Mouse (Mus musculus) adrenal gland, adult 2 months (tissue): ENCODE measurements around the gene Pou2f2. TPM values are rescaled to one million over a fixed set of nuclear protein-coding genes. Genes with fewer than 3 reads are reported as not detected.

Experiments used
- DNase-seq: peaks from one replicate; pipeline ENCODE4 v3.0.0; 2021
- polyA plus RNA-seq: library from polyadenylated mRNA; depleted of rRNA; stranded (reverse); fragments of >200 nt; gene quantifications from 2 replicates; pipeline ENCODE4 v1.2.3, GENCODE M21; 2012
- total RNA-seq, 2 experiments: library from RNA; stranded (reverse); gene quantifications; 2 replicates each; pipeline ENCODE4 v1.2.3; 2021

The Pou2f2 gene
- total and polyA plus RNA-seq, 3 experiments, result 0.46 to 2.7 (median 0.90) TPM

DNA sequence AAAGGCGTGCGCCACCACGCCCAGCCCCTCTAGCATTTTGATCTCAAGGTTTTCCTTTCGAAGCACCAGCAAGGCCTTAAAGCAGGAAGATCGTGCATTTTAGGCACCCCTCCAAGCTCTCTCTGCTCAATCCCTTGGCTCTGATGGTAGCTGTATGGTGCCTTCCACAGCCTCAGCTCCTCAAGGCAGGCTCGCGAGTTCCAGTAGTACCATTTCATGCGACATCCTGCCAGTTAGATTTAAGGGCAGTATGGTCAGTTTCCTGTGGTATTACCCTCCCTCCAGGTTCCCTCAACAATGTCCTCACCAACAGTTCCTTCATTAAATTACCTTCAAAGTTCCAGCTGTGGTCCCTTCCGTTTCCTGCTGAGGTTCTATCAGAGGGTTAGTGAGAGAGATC lies 16.6 kb upstream of the Pou2f2 start:
- no peak for DNase-seq

DNA sequence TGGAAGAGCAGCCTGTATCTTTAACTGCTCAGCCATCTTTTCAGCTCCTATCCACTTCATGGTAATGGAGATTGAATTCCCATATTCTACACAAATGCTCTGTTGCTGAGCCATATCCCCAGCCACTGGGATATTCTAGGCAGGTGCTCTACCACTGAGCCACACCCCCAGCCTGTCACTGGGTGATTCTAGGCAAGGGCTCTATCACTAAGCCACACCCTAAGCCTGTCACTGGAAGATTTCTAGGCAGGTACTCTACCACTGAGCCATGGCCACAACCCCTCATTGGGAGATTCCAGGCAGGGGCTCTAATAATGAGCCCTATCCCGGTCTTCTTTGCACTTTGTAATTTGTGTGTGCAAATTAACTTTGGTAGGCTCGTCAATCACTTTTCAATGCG lies 15.6 kb upstream of the Pou2f2 start:
- no peak for DNase-seq

DNA sequence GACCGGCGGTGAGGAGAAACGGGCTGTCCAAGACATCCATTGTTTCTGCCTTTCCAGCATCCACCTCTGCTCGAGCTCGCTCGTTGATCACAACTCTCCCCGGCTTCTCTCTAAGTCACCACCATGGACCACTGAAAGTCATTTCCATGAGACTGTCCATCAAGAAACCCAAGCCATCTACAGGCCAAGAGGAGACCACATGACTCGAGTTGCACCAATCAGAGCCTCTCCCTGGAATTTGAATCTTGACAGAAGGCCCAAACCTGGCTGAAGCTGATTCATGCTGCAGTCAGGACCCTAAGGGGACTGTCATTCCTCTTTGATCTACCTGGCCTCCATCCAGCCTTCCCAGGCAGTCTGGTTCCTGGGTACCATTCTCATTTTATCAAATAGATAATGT lies 12.6 kb upstream of the Pou2f2 start:
- no peak for DNase-seq

DNA sequence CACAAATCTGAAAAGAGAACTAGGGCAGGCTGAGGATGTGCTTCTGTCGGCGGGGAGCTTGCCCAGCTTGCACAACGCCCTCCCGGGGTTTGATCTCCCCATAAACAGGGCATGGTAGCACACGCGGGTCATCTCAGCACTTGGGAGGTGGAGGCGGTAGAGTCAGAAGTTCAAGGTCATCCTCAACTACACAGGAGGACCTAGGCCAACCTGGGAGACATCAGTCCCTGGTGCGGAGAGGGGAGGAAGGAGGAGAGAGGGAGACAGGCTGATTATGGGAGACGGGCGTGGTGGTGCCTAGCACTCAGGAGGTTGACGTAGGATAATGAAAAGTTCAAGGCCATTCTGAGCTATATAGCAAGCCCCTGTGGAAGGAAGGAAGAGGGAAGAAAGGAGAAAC lies 11.3 kb upstream of the Pou2f2 start:
- DNase-seq, result no peak

DNA sequence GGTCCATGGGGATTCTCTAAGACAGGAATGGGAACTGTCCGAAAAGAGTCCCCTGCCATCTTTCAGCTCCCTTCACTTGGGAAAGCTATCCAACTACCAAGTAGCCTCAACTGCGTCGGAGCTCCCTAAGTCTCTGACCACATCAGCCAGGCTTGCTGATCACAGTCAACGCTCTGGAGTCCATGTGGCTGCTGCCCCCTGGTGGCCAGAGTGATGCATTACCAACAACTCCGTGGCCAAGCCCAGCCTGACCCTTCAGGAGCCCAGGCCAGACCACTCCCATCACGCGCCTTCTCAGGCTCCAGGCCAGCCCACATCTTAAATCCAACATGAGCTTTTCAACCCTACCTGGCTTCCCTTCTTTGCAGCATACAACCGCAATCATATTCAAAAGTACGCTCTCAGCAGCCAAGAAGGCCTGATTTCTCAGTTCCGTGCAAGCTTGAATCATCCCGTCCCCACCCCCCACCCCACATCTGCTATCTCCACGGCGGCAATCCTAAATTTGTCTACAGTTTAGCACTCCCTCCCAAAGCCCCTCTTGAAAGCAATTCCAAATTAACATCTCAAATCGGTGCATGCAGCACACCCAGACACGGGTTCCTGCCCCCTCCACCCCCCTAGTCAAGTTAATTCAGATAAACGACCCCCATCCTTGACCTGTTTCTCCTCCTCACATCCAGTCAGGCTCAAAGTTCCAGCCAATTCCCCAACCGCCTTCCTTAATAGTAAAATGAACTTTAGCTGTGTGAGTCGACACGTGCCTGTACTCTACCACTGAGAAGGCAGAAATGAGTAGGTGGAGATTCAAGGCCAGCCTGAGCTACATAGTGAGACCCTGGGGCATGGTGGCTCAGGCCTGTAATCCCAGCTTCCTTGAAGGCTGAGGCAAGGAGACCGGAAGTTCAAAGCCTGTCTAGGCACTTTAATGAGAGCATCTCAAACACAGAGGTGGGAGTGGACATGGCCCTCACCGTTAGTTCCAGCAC lies 8.4 kb upstream of the Pou2f2 start:
- DNase-seq, result peak; percentile 83

DNA sequence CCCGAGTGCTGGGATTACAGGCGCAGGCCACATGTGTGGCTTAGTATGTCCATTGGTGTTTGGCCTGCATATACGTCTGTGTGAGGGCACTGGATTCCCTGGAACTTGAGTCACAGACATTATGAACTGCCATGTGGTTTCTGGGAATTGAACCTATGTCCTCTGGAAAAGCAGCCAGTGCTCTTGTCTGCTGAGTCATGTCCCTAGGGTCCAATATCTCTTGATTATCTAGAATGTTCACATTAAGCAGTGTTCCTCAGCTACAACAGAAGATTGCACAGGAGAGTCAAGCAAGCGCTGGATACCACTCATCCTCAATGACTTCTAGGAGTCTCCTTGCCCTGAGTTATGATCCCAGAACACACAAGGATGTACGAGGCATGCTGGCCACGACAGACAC lies 4.6 kb upstream of the Pou2f2 start:
- DNase-seq, result no peak

DNA sequence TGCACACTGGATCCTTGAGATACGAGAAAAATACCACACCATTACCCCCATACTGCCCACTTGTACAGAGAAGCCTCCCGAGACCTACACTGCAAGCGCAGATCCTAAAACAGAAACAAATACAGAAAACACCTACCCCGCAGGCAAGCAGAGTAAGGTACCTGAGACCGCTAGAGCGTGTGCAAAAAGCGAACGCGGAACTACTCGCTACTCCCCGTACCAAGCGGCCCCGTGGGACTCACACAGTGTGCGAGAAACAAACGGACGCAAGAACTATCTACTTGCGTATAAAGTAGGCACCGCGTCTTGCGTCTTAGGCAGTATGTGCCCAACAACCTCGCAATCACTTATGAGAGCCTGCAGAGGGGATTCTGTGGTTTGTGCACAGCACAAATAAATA lies 2.3 kb upstream of the Pou2f2 start:
- DNase-seq, result no peak

DNA sequence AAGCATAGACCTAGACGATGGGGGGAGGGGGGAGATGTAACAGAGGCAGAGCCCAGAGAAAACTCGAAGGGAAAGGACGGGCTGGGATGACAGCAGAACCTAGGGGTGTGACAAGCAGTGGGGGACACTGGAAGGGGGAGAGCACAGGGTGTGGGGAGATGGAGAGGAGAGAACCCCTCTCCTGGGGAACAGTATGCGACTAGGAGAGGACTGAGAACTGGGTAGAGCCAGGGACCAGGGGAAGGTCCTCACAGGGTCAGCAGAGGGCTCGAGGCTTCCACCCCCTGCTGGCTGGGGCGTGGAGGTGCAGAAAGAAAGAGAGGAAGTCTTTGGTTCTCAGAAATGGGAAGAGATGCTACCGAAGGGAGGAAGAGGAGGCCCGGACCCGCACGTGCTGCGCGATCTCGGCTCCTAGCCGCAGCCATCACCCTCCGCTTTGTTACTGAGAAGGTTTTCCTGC lies 1.8 kb upstream of the Pou2f2 start:
- DNase-seq, result peak; percentile 39

DNA sequence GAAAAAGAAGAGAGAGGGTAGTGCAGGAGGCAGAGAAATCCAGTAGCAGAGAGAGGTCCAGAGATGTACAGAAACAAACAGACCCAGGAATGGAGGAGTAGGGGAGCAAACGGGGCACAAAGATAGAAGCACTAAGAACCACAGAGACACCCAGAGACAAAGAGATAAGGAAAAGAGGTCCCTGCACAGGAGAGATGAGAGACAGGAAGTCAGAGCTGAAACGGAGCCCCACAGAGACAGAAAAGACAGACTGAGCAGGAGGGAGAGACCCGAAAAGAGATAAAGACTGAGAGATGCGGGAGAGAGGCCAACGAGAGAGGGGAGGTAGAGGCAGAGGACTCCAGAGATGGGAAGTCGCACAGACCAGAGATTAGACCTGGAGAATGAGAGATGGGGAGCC lies 986 bp upstream of the Pou2f2 start:
- no peak for DNase-seq

DNA sequence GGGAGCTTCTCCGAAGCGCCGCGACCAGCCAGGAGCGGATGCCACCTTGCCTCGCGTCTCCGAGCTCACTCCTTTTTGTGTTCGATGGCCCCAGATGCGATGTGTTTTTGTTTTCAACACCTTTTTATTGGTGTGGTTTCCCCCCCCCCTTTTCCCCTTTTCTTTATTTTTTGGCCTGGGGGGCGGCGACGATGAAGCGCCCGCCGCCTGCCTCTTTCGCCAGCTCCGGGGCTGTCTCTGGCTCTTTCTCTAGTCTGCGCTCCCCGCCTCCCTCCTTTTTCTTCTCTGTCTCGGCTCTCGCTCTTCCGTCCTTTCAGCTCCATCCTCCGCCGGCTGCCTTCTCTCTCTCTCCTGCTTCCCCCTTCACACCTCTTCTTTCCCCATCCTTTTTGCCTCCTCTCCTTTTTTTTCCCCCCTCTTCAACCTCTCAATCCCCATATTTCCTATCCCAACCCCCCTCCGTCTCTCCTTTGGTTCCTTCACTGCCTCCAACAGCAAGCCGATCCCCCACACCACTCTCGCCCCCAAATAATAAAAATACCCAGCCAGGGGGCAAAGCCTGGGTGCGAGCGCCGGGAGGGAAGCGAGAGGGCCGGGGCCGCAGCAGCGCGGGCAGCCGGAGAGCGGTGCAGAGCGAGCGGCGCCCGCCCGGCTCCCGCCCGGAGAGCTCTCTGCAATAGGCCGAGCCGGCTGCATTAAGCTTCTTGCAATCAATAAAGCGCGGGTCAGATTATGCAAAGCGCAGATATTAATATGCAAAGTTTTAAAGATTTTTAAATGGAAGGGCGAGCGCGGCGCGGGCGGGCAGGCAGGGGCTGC lies 530 bp downstream of the Pou2f2 start:
- DNase-seq, result no peak

DNA sequence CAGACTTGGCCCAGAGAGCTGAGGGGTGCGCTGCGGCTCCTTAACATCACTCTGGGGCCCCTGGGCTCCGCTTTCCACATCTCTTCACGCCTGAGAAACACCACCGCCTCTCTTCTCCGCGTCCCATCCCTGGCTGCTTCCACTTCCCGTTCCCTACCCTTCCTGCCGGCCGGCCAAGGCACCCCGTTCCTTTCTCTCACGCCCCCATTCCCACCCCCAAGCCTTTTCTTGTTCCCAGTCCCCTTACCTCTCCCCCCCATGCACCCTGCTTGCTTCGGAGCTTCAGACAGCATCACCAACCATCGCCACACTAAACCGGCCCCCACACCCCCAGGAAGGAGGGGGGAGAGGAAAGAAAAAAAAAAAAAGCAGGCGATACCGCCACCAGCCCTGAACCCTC lies 1.2 kb downstream of the Pou2f2 start:
- no peak for DNase-seq

DNA sequence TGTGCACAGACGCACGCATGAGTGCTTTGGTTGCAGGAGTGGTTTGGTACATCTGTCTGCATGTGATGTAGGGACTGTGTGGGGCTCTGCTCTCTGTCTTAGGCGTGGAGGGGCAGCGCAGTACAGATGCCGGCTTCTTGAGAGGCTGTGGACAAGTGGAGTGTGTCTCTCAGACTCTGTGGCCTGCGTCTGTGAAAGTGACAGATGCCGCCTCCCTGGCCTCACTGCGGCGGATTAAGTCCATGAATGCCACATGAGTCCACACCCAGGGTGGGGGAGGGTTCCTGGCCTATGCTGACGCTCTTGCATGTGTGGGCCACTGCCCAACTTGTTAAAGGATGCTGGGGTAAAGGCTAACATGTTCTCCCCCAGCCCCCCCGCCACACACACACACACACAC lies 5.2 kb downstream of the Pou2f2 start:
- DNase-seq, result no peak

DNA sequence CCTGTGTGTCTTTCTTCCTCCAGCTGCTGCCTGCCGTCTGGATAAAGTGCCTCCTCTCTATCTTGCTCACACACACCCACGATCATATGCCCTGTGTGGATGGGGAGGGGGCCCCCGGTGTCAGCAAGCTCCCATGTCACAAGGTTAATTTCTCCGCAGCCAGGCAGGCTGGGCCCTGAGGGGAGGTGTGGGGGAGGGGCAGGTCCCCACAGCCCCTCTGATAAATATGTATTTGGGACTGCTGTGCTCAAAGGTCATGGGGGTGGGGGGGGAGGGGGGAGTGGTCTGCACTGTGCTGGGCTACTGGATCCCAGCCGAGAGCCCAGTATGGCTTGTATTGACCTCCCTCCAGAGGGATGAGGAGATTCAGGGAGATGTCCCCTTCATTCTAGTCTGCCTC lies 6.9 kb downstream of the Pou2f2 start:
- no peak for DNase-seq

DNA sequence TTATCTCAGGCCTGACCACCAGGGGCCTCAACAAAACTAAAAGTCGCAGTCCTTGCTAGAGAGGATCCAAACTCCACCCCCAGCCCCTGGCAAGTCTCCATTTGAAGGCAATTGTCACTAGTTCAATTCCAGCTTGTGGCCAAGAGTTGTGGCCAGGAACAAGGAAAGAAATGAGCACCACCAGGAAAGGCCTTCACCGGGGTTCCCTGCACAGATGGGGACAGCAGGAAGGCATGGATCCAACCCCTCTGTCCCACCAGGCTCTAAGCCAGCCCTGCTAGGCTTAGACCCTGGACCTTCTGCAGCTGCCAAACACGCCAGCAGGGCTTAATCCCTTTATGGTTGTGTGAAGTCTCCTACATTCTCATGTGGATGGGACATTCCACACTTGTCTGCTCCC lies 8.9 kb downstream of the Pou2f2 start:
- no peak for DNase-seq

DNA sequence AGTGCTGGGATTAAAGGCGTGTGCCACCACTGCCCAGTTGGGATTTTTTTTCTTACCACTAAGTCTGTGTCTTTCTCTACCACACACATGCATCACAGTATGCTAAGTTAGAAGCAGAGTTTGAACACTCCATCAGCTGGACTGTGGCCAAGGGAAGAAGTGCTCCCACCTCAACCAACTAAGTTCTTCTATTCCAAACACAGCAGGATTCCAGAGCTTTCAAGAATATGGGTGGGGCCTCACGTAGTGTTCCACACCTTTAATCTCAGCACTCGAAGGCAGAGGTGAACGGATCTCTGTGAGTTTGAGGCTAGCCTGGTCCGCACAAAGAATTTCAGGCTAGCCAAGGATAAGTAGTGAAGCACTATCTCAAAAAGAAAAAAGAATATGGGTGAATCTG lies 13.4 kb downstream of the Pou2f2 start:
- DNase-seq, result no peak

DNA sequence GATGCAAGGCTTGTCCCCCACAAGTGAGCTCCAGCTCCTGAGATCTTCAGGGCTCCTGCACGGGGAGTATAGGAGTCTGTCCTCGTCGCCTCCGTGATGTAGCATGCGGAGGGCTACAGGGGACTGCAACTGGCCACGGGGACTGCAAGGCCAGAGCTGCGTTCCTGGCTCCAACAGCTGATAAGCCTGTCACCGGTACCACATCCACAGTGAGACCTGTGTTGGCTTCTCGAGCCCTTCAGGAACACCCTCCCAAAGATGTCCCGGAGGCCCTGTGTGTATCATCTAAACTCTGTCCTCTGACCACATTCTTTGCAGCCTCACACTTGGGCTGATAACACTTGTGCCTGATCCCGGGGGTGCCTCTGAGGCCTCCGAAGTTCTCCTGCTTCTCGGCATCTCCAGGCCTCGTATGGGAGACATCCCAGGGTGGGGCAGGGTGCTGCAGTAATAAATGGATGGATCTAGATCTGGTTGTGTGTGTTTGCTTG lies 23.3 kb downstream of the Pou2f2 start:
- DNase-seq, result no peak

DNA sequence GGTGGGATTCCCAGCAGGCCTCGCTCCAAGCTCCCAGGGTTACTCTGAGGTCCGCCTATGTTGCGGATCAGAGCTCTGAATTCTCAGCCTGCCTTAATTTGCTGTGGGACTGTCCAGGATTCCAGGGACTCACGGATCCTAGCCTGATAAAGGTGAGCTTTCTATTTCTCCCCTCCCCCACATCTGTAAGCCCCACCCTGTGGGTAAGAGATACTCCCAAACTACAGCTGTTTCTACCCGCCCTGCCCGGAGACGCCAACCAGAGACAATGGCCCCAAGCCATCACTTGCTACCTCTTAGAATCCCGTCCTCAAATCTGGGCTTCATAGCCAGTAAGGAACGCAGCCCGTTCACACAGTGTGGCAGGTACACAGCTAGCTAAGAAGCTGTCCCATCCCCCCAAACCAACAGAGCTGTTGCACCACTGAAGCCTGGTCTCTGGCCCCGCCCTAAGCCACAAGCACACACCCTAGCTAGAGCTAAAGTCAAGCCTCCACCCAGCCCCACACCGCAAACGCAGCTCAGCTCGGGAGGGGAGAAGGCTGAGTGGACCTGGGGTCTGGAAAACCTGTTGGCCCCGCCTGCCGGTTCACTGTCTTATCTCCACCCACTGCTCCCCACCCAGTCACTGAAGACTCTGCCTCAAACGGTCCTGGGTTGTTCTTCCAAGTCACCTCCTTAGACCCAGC lies 23.9 kb downstream of the Pou2f2 start:
- no peak for DNase-seq

DNA sequence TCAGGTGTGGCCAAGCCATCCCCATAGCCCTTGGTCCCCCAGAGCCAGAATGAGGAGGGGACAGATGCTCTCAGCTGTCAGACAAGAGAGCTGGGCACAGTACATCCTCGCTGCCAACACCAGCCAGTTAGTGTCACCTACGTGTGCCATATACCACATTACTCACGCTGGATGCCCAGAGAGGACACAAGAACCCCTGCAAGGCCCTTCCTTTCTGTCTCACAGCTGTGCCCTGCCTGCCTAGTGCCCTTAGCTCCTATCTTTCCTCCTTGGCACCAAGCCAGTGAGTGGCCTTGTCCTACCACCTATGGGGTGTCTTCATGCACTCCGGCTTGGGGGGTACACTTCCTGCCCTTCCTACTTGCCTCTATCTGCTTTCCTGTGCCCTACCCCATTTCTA lies 24.9 kb downstream of the Pou2f2 start:
- no peak for DNase-seq

DNA sequence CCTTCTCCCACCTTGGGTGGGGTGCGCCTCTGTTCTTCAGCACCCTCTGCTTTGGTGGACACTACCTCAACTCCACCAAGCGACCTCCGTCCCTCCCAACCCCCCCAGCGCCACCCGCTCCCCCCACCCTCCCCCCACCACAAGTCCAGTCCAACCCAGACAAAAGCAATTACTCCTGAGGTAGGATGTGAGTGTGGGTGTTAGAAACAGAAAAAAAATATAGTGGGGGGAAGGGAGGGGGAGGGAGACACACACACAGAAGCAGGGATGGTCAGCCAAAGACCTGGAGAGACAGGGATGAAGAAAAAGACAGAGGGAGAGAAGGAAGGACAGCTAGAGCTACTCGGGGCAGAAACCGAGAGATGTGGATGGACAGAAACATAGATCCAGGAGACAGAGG lies 25.7 kb downstream of the Pou2f2 start:
- no peak for DNase-seq

DNA sequence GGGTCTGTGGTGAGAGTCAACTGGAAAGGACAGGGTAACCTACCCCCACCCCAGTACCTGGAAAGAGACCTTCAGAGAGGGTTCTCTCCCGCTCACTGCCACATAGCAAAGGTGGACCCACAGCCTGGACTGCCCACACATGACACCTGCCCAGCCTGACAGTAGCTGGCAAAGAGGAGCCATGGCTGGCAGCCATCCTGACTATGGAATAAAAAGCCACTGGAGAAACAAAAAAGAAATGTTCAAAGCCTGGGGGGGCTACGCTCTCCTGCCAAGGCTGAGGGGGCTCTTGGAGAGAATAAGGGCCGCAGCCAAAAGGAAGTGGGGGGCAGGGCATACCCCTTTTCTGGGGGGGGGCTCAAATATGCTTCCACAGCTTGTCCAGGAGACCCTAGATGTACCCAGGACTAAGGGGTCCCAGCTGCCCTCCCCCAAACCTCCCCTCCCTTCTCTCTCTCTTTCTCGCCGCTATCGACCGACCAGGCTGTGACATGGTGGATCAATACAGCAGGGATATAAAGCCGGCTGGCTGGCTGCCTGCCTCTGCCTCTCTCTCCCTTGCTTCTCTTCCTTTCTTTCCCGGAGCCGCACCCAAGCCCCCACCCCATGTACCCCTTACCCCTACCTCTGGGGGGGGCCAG lies 27.5 kb downstream of the Pou2f2 start:
- DNase-seq, result no peak

DNA sequence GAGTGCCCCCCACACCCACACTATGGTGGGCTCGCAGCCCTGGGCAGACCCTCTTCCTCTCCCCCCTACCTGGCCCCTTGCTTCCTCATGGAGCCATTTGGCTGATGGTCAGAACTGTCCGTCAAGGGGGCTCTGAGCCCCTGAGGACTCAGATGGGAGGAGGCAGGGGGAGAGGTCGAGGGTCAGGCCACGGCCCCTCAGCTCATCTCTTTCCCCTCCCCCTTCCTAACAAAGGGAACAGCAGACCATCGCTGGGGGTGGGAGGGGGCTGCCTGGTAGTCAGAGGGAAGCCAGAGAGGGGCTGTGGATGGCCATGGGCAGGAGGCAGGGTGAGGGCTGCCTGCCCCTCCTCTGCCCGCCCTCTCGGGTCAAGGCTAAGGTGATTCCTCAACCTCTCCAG lies 28.5 kb downstream of the Pou2f2 start:
- DNase-seq, result no peak

DNA sequence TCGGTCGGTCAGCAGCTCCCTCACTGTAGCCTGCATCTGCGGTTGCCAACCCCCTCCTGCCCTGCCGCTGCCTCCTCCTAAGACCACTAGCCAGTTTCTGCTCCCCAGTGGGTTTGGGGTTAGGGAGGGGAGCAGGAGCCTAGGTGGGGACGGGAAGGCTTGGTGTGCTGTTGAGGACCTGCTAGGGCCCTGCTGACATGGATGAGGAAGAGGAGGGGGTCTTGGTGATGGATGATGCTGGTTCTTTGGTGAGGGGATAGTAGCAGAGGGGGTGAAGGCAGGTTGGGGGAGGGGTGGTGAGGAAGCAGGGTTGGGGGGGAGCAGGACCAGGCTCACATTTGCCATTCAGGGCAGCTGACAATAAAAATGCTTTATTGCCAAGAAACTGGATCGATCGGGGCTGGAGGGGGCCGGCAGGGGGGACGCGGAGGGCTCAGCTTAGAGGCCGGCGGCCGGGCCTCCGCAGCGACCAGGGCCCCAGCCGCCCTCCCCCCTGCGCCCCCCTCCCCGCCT lies 29.3 kb downstream of the Pou2f2 start:
- DNase-seq, result no peak
